In genomic region chr1:140245465-140245864, GRCm38 (mm10) we compare ENCODE assay signal across 8 mouse cellular contexts. TPM values are rescaled to one million over a fixed set of nuclear protein-coding genes. Genes with fewer than 3 reads are reported as not detected.
A peak's percentile ranks its signal among the peaks of the same experiment; 100 is the strongest.
DNase-seq lines count a peak whose midpoint lies in the region; ATAC-seq lines count a peak whose summit lies in the region.

No protein-coding gene starts in this region.

- no peaks in the 10 kb centered on the region for H3K9me3 ChIP-seq in intestine, embryonic 14.5 days (ENCODE audit: control insufficient read depth, low read length)
- no peaks in the 10 kb centered on the region for H3K9me3 ChIP-seq in midbrain, embryonic 11.5 days (ENCODE audit: control insufficient read depth, low read length)
- H3K9me3 ChIP-seq in stomach, embryonic 15.5 days, result no peaks in the 10 kb centered on the region

- ATAC-seq in intestine, embryonic 14.5 days (replicated peaks; ENCODE audit: low FRiP score, low TSS enrichment, low read depth), result peak; percentile 96
- peak; percentile 100 for ATAC-seq in midbrain, embryonic 11.5 days (ENCODE audit: low FRiP score)
- peak; percentile 97 for ATAC-seq in stomach, embryonic 15.5 days (ENCODE audit: insufficient read depth, low FRiP score, low read depth)
- ATAC-seq in megakaryocyte-erythroid progenitor cell, adult 5-6 weeks (replicated peaks; ENCODE audit: low FRiP score, low TSS enrichment, poor library complexity, severe bottlenecking), result no peak

- no peaks in the 10 kb centered on the region for H3K4me1 ChIP-seq in intestine, embryonic 14.5 days (replicated peaks; ENCODE audit: control insufficient read depth, insufficient read depth, low read length)
- peaks cover 5% of the 10 kb centered on the region; the same call in 1 of the 2 replicates for H3K4me1 ChIP-seq in midbrain, embryonic 11.5 days (ENCODE audit: control insufficient read depth, insufficient read depth, low read length)
- H3K4me1 ChIP-seq in stomach, embryonic 15.5 days, result no peaks in the 10 kb centered on the region

- peak; percentile 92 for DNase-seq in R1 (ENCODE audit: low read depth, low spot score)
- DNase-seq in embryo, embryonic 11 days, result peak; percentile 93
- peak; percentile 25 to 27 for DNase-seq in gastrocnemius, postnatal 36 days
- peak; percentile 81 for DNase-seq in intestine, embryonic 14.5 days (ENCODE audit: low spot score)
- DNase-seq in left cerebral cortex, postnatal 10 days (ENCODE audit: extremely low spot score in 1 of 2, low spot score in 2 of 2), result peak; percentile 70 to 89
- DNase-seq in midbrain, embryonic 11.5 days (ENCODE audit: low spot score, missing footprints), result peak; percentile 95

- no peaks in the 10 kb centered on the region for H3K36me3 ChIP-seq in intestine, embryonic 14.5 days (ENCODE audit: control insufficient read depth, insufficient read depth, low read length)
- H3K36me3 ChIP-seq in midbrain, embryonic 11.5 days (ENCODE audit: control insufficient read depth, insufficient read depth, low read length), result no peaks in the 10 kb centered on the region
- H3K36me3 ChIP-seq in stomach, embryonic 15.5 days, result no peaks in the 10 kb centered on the region

- H3K9ac ChIP-seq in intestine, embryonic 14.5 days (ENCODE audit: low read length), result peak overlapping the region; percentile 32
- peak overlapping the region; percentile 61; the same call in 1 of the 2 replicates for H3K9ac ChIP-seq in midbrain, embryonic 11.5 days (ENCODE audit: low read length)
- H3K9ac ChIP-seq in stomach, embryonic 15.5 days, result no peak overlapping the region; the same call in 1 of the 2 replicates

- H3K27ac ChIP-seq in intestine, embryonic 14.5 days (ENCODE audit: low read depth), result no peak overlapping the region
- no peak overlapping the region for H3K27ac ChIP-seq in midbrain, embryonic 11.5 days (ENCODE audit: low read depth, low read length)
- 0 out of 2 replicates have a peak overlapping the region, but pooled peaks have one; percentile 3 for H3K27ac ChIP-seq in stomach, embryonic 15.5 days

- H3K4me3 ChIP-seq in intestine, embryonic 14.5 days (ENCODE audit: low read depth, low read length), result peak overlapping the region; percentile 51
- H3K4me3 ChIP-seq in midbrain, embryonic 11.5 days (ENCODE audit: low read depth, low read length), result peak overlapping the region; percentile 53
- peak overlapping the region; percentile 48 for H3K4me3 ChIP-seq in stomach, embryonic 15.5 days (replicated peaks)

- H3K4me2 ChIP-seq in intestine, embryonic 14.5 days (ENCODE audit: low read length), result peak overlapping the region; percentile 79
- peak overlapping the region; percentile 81 for H3K4me2 ChIP-seq in midbrain, embryonic 11.5 days
- H3K4me2 ChIP-seq in stomach, embryonic 15.5 days, result peak overlapping the region; percentile 71

- no peaks in the 10 kb centered on the region for H3K27me3 ChIP-seq in intestine, embryonic 14.5 days (replicated peaks; ENCODE audit: control insufficient read depth, insufficient read depth, low read length)
- no peaks in the 10 kb centered on the region for H3K27me3 ChIP-seq in midbrain, embryonic 11.5 days (ENCODE audit: control insufficient read depth, insufficient read depth, low read length)
- no peaks in the 10 kb centered on the region for H3K27me3 ChIP-seq in stomach, embryonic 15.5 days (replicated peaks)

- intact Hi-C loops in gastrocnemius, postnatal 36 days (cut with DNase I), result no loop called here
- intact Hi-C loops in left cerebral cortex, postnatal 10 days (cut with DNase I), result no loop called here

- WGBS in intestine, embryonic 14.5 days, result 2% methylated on average over 17 of the region's 17 CpGs
- under 1% methylated on average over 17 of the region's 17 CpGs for WGBS in midbrain, embryonic 11.5 days
- WGBS in stomach, embryonic 15.5 days, result 0% methylated on average over 17 of the region's 17 CpGs

RNA-seq across cellular contexts. Expression of gene Kcnt2, which starts 0.5 kb away (rescaled TPM):
- total RNA-seq in gastrocnemius, postnatal 36 days (2021), result under 1 TPM; 0.33 to 0.64 TPM
- polyA plus RNA-seq in intestine, embryonic 14.5 days (2014; fragmentation: Nextera tagmentation; extraction: Ambion mirVana), result 4.8 and 5.1 TPM in 2 replicates
- total RNA-seq in left cerebral cortex, postnatal 10 days (2021), result 10 to 100 TPM; 47.3 to 52.5 TPM
- polyA plus RNA-seq in midbrain, embryonic 11.5 days (2014; fragmentation: Nextera tagmentation; extraction: Ambion mirVana), result 1.1 and 2.1 TPM in 2 replicates
- polyA plus RNA-seq in stomach, embryonic 15.5 days (2015; fragmentation: Nextera tagmentation; extraction: Ambion mirVana), result 3.5 TPM in 2 replicates
- total RNA-seq in megakaryocyte-erythroid progenitor cell, adult 5-6 weeks (2014; fragmentation: Nextera tagmentation), result not detected in 2 replicates
- not detected in 2 replicates for total RNA-seq in megakaryocyte-erythroid progenitor cell, adult 5-6 weeks (2017)

Comparison
In these comparisons a context has a peak if more than half of its experiments do, and no peak if none do; other contexts are left out.
1. DNase-seq: peak in every context shown above with its lines; median percentile 95 in midbrain, embryonic 11.5 days; 93 in embryo, embryonic 11 days; 92 in R1; 81 in intestine, embryonic 14.5 days; 80 in left cerebral cortex, postnatal 10 days; 26 in gastrocnemius, postnatal 36 days.
2. RNA of gene Kcnt2, which starts 0.5 kb away (total RNA-seq): 47.3 to 52.5 TPM in left cerebral cortex, postnatal 10 days; 0.33 to 0.64 TPM in gastrocnemius, postnatal 36 days and not detected in megakaryocyte-erythroid progenitor cell, adult 5-6 weeks; every median in the first group is over 10 times any median in the second.
3. Peak in every context shown above with its lines, with median percentiles within 50 percentile points of each other: H3K4me2 ChIP-seq and H3K4me3 ChIP-seq.